Mouse (Mus musculus) MN1 (cell line): ENCODE measurements around the gene Grap2.

Source experiments
- DNase-seq: peaks from one replicate; pipeline ENCODE4 v3.0.0-alpha.2; 2016; ENCODE audit warnings: low spot score

Grap2 gene

GRCm38 (mm10) chr15:80601456-80601855, 29.1 kb downstream of the Grap2 start:
- no peak for DNase-seq

GRCm38 (mm10) chr15:80602487-80602886, 30.1 kb downstream of the Grap2 start:
- DNase-seq = no peak

- no peak for DNase-seq
These were observed 31.6 kb downstream of the Grap2 start for GRCm38 (mm10) chr15:80604026-80604425.

GRCm38 (mm10) chr15:80607970-80608369, 35.6 kb downstream of the Grap2 start:
- no peak for DNase-seq

GRCm38 (mm10) chr15:80610335-80610734, 37.9 kb downstream of the Grap2 start:
- DNase-seq = no peak

- DNase-seq = peak; percentile 13
These were observed 39.1 kb downstream of the Grap2 start for GRCm38 (mm10) chr15:80611478-80611877.

GRCm38 (mm10) chr15:80613904-80614303, 41.5 kb downstream of the Grap2 start:
- DNase-seq = no peak

GRCm38 (mm10) chr15:80614500-80615289, 42.3 kb downstream of the Grap2 start:
- DNase-seq = no peak

- DNase-seq = no peak
These were observed 42.8 kb downstream of the Grap2 start for GRCm38 (mm10) chr15:80615290-80615570.

- DNase-seq = peak; percentile 35
These were observed 43.4 kb downstream of the Grap2 start for GRCm38 (mm10) chr15:80615636-80616383.

- DNase-seq = peak; percentile 34
These were observed 45.4 kb downstream of the Grap2 start for GRCm38 (mm10) chr15:80617839-80618238.

- DNase-seq = no peak
These were observed 46.8 kb downstream of the Grap2 start for GRCm38 (mm10) chr15:80619166-80619565.

- no peak for DNase-seq
These were observed 47.4 kb downstream of the Grap2 start for GRCm38 (mm10) chr15:80619786-80620185.

GRCm38 (mm10) chr15:80620371-80620770, 48.0 kb downstream of the Grap2 start:
- DNase-seq = no peak

GRCm38 (mm10) chr15:80623171-80623837, 50.9 kb downstream of the Grap2 start:
- DNase-seq = peak; percentile 52

GRCm38 (mm10) chr15:80626472-80626871, 54.1 kb downstream of the Grap2 start:
- no peak for DNase-seq

- no peak for DNase-seq
These were observed 57.8 kb downstream of the Grap2 start for GRCm38 (mm10) chr15:80630147-80630546.

GRCm38 (mm10) chr15:80630711-80631110, 58.3 kb downstream of the Grap2 start:
- peak; percentile 27 for DNase-seq

- DNase-seq = no peak
These were observed 58.9 kb downstream of the Grap2 start for GRCm38 (mm10) chr15:80631311-80631710.

- DNase-seq = no peak
These were observed 60.0 kb downstream of the Grap2 start for GRCm38 (mm10) chr15:80632280-80632893.

GRCm38 (mm10) chr15:80634391-80635193, 62.2 kb downstream of the Grap2 start:
- peak; percentile 67 for DNase-seq
